9 mouse cellular contexts compared by ENCODE assay signal in the genomic region with DNA sequence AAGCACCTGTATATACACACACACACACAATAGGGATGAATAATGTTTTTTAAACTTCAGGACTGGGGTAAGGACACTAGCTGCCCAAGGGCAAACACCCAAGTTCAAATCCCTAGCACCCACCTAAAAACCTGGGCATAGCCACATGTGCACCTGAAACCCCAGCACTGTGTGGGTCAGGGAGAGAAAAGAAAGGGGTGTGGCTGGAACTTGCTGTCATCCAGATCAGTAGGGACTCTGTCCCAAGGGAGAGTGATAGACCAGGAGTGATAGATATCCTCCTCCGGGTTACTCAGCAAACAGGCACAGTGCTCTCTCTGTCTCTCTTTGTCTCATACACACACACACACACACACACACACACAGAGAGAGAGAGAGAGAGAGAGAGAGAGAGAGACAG. TPM values are rescaled to one million over a fixed set of nuclear protein-coding genes. Genes with fewer than 3 reads are reported as not detected.
DNase-seq lines count a peak whose midpoint lies in the region; ATAC-seq and TF ChIP-seq lines count a peak whose summit lies in the region.
"Had no signal": no experiment of that assay in that cellular context is flagged by ENCODE, and none has a peak within 500 bp of the region (broad histone marks: within the 10 kb centered on the region; RNA-seq: fewer than 3 reads in every experiment).

No protein-coding gene starts in this region.

- H3K4me3 ChIP-seq in left cerebral cortex, adult 2 months = no peak overlapping the region
- no peak overlapping the region for H3K4me3 ChIP-seq in embryonic facial prominence, embryonic 14.5 days (ENCODE audit: low read depth, low read length)
- peak overlapping the region; percentile 50 for H3K4me3 ChIP-seq in hindbrain, embryonic 14.5 days (replicated peaks; ENCODE audit: low read length)
- peak overlapping the region; percentile 62; the same call in 1 of the 2 replicates for H3K4me3 ChIP-seq in neural tube, embryonic 13.5 days

- DNase-seq in left cerebral cortex, adult 2 months (ENCODE audit: extremely low spot score in 1 of 2, low spot score in 2 of 2) = no peak
- DNase-seq in left cerebral cortex, adult 11 months (ENCODE audit: low spot score) = no peak
- no peak for DNase-seq in embryonic facial prominence, embryonic 14.5 days (ENCODE audit: low spot score)
- DNase-seq in hindbrain, embryonic 14.5 days (ENCODE audit: low spot score) = no peak
- no peak for DNase-seq in kidney, postnatal 25 days
- no peak for DNase-seq in MN1 (ENCODE audit: low spot score)
- DNase-seq: heart, postnatal 14 days; lung, adult 18-20 months had no signal

- no peaks in the 10 kb centered on the region for H3K27me3 ChIP-seq in embryonic facial prominence, embryonic 14.5 days (replicated peaks; ENCODE audit: control insufficient read depth, insufficient read depth, low read length)
- no peaks in the 10 kb centered on the region for H3K27me3 ChIP-seq in hindbrain, embryonic 14.5 days (ENCODE audit: control insufficient read depth, insufficient read depth, low read length)
- no peaks in the 10 kb centered on the region for H3K27me3 ChIP-seq in neural tube, embryonic 13.5 days

- H3K9ac ChIP-seq in embryonic facial prominence, embryonic 14.5 days (ENCODE audit: low read depth, low read length) = no peak overlapping the region
- peak overlapping the region; percentile 74 for H3K9ac ChIP-seq in hindbrain, embryonic 14.5 days
- peak overlapping the region; percentile 81 for H3K9ac ChIP-seq in neural tube, embryonic 13.5 days

- 52% methylated on average over 1 of the region's 1 CpGs for WGBS in embryonic facial prominence, embryonic 14.5 days
- WGBS in hindbrain, embryonic 14.5 days = 38% methylated on average over 1 of the region's 1 CpGs
- WGBS in neural tube, embryonic 13.5 days = 50% methylated on average over 1 of the region's 1 CpGs

- peaks cover 29% of the 10 kb centered on the region for H3K4me1 ChIP-seq in embryonic facial prominence, embryonic 14.5 days (ENCODE audit: control insufficient read depth, insufficient read depth, low read length)
- H3K4me1 ChIP-seq in hindbrain, embryonic 14.5 days (replicated peaks; ENCODE audit: control insufficient read depth, insufficient read depth, low read length) = peaks cover 22% of the 10 kb centered on the region
- H3K4me1 ChIP-seq in neural tube, embryonic 13.5 days (replicated peaks) = peaks cover 35% of the 10 kb centered on the region

- no peak for ATAC-seq in embryonic facial prominence, embryonic 14.5 days (ENCODE audit: low read depth)
- ATAC-seq in hindbrain, embryonic 14.5 days (ENCODE audit: low FRiP score) = no peak
- ATAC-seq in neural tube, embryonic 13.5 days (ENCODE audit: low read depth) = no peak

- H3K4me2 ChIP-seq in embryonic facial prominence, embryonic 14.5 days (ENCODE audit: low read depth, low read length) = peak overlapping the region; percentile 90; the same call in 1 of the 2 replicates
- peak overlapping the region; percentile 51 for H3K4me2 ChIP-seq in hindbrain, embryonic 14.5 days (replicated peaks)
- peak overlapping the region; percentile 74 for H3K4me2 ChIP-seq in neural tube, embryonic 13.5 days

- H3K27ac ChIP-seq in left cerebral cortex, adult 2 months = peak overlapping the region; percentile 61; the same call in 1 of the 2 replicates
- no peak overlapping the region for H3K27ac ChIP-seq in embryonic facial prominence, embryonic 14.5 days (replicated peaks; ENCODE audit: low read depth, low read length)
- H3K27ac ChIP-seq in hindbrain, embryonic 14.5 days = peak overlapping the region; percentile 98
- peak overlapping the region; percentile 100 for H3K27ac ChIP-seq in neural tube, embryonic 13.5 days (replicated peaks)

- no peaks in the 10 kb centered on the region for H3K9me3 ChIP-seq in embryonic facial prominence, embryonic 14.5 days (ENCODE audit: control insufficient read depth, low read length)
- H3K9me3 ChIP-seq in hindbrain, embryonic 14.5 days (ENCODE audit: control insufficient read depth, low read length) = no peaks in the 10 kb centered on the region
- H3K9me3 ChIP-seq in neural tube, embryonic 13.5 days = no peaks in the 10 kb centered on the region

- no peaks in the 10 kb centered on the region for H3K36me3 ChIP-seq in embryonic facial prominence, embryonic 14.5 days (ENCODE audit: control insufficient read depth, insufficient read depth, low read length)
- H3K36me3 ChIP-seq in hindbrain, embryonic 14.5 days (replicated peaks; ENCODE audit: control insufficient read depth, insufficient read depth) = no peaks in the 10 kb centered on the region
- no peaks in the 10 kb centered on the region for H3K36me3 ChIP-seq in neural tube, embryonic 13.5 days

- intact Hi-C loops in left cerebral cortex, adult 2 months (cut with DNase I) = loop anchor here (5.0 kb wide), 1 partner anchor 256 kb away; no protein-coding TSS in a partner anchor

- TF ChIP-seq CTCF in left cerebral cortex, adult 2 months (IDR thresholded peaks at IDR 0.05) = no peak

RNA-seq across cellular contexts. Expression of gene Hlcs, which starts 2.0 kb away (rescaled TPM):
- 10 to 100 TPM; 16.6 to 17.4 TPM for total RNA-seq in left cerebral cortex, adult 2 months (2021)
- polyA plus RNA-seq in embryonic facial prominence, embryonic 14.5 days (2014; fragmentation: Nextera tagmentation; extraction: Ambion mirVana) = 6.8 and 8.2 TPM in 2 replicates
- 6.7 and 7.7 TPM in 2 replicates for polyA plus RNA-seq in hindbrain, embryonic 14.5 days (2014; fragmentation: Nextera tagmentation; extraction: Ambion mirVana)
- 7.9 TPM in 2 replicates for polyA plus RNA-seq in neural tube, embryonic 13.5 days (2015; fragmentation: Nextera tagmentation; extraction: Ambion mirVana)

RNA-seq across cellular contexts. Expression of gene Ripply3, which starts 16.8 kb away (rescaled TPM):
- under 1 TPM; 0.29 to 0.51 TPM for total RNA-seq in left cerebral cortex, adult 2 months (2021)
- 4.9 and 6.9 TPM in 2 replicates for polyA plus RNA-seq in embryonic facial prominence, embryonic 14.5 days (2014; fragmentation: Nextera tagmentation; extraction: Ambion mirVana)
- polyA plus RNA-seq in hindbrain, embryonic 14.5 days (2014; fragmentation: Nextera tagmentation; extraction: Ambion mirVana) = 0.76 and 1.3 TPM in 2 replicates
- polyA plus RNA-seq in neural tube, embryonic 13.5 days (2015; fragmentation: Nextera tagmentation; extraction: Ambion mirVana) = 2.3 and 2.6 TPM in 2 replicates

RNA-seq across cellular contexts. Expression of gene Ttc3, which starts 59.0 kb away (rescaled TPM):
- 100 to 1,000 TPM; 982 to 987 TPM for total RNA-seq in left cerebral cortex, adult 2 months (2021)
- polyA plus RNA-seq in embryonic facial prominence, embryonic 14.5 days (2014; fragmentation: Nextera tagmentation; extraction: Ambion mirVana) = 270 and 324 TPM in 2 replicates
- polyA plus RNA-seq in hindbrain, embryonic 14.5 days (2014; fragmentation: Nextera tagmentation; extraction: Ambion mirVana) = 1,054 and 1,085 TPM in 2 replicates
- polyA plus RNA-seq in neural tube, embryonic 13.5 days (2015; fragmentation: Nextera tagmentation; extraction: Ambion mirVana) = 749 and 805 TPM in 2 replicates

Comparison
In these comparisons a context has a peak if more than half of its experiments do, and no peak if none do; other contexts are left out.
1. H3K4me3 ChIP-seq: peak in hindbrain, embryonic 14.5 days (single experiment) and neural tube, embryonic 13.5 days (single experiment); none in left cerebral cortex, adult 2 months (single experiment) and embryonic facial prominence, embryonic 14.5 days (single experiment).
2. Peak in every context shown above with its lines, with median percentiles within 50 percentile points of each other: H3K4me2 ChIP-seq.